Mouse (Mus musculus): ENCODE data around the gene Cpne2. TPM values are rescaled to one million over a fixed set of nuclear protein-coding genes. Genes with fewer than 3 reads are reported as not detected.

The Cpne2 gene
- total and polyA plus RNA-seq, 2 experiments = 5.2 to 20.8 TPM

DNA sequence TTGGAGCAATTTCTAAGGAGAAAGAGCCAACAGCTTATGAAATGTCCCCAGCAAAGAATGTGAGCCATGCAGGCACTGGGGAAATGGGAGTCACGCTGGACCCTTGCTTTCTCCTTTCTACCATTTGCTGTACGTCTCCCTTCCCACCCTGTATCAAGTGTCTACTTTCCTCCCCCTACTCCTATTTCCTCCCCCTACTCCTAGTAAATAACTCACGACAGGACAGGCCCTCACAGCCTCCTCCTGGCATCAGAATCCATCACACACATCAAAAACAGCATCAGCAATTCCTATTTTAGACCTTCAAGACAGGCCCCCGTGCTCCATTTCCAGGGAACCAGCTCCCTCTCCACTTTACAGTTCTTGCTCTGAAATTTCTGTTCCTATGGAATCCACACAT, 58.9 kb downstream of the Cpne2 start:
- H3K9ac ChIP-seq (ENCODE audit: low read depth, low read length) = no peak overlapping the region
- no peak for TF ChIP-seq POLR2A (IDR thresholded peaks at IDR 0.05; ENCODE audit: extremely low read depth, insufficient read depth, low read length)
- TF ChIP-seq CTCF (IDR thresholded peaks at IDR 0.05; ENCODE audit: low read depth, low read length) = no peak

DNA sequence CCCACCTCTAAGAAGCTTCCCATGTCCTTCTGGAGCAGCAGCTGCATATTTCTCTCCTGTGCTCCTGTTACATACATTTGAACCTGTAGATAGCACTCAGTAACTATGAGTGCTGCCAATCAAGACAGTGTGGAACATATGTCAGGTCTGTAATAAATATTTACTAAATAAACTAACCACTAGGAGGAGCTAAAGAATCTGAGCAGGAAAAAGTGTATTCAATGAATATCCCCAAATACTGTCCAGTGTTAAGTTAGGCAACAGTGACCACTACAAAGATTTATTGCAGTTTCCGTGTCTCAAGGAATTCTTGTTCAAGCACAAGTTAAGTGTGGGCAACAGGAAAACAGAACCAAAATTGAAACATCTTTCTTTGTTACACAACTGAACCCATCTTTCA, 61.4 kb downstream of the Cpne2 start:
- Histone ChIP-seq H3K27me3 (ENCODE audit: control insufficient read depth, insufficient read depth, low read length) (no peaks in the 10 kb centered on the region), H3K4me1 (ENCODE audit: control insufficient read depth, insufficient read depth, low read length) (no peaks in the 10 kb centered on the region; the same call in 1 of the 2 replicates), H3K27ac (replicated peaks; ENCODE audit: insufficient read depth, low read depth, low read length) (no peak overlapping the region), H3K36me3 (ENCODE audit: control insufficient read depth, insufficient read depth, low read length) (peaks cover 3% of the 10 kb centered on the region; the same call in 1 of the 2 replicates), H3K9ac (ENCODE audit: low read depth, low read length) (no peak overlapping the region), H3K79me2 (ENCODE audit: control insufficient read depth, insufficient read depth, low read length) (peaks cover 29% of the 10 kb centered on the region), H3K4me3 (ENCODE audit: insufficient read depth, low read depth, low read length) (no peak overlapping the region)
- no peak for TF ChIP-seq POLR2A (IDR thresholded peaks at IDR 0.05; ENCODE audit: extremely low read depth, insufficient read depth, low read length)
- peak; percentile 40; the same call in 1 of the 2 replicates for TF ChIP-seq CTCF (IDR thresholded peaks at IDR 0.05; ENCODE audit: low read depth, low read length)
- peak; percentile 29 for DNase-seq (ENCODE audit: extremely low read depth, low read depth, low spot score)
- 49% methylated on average over 1 of the region's 1 CpGs for WGBS

More for the DNA sequence above, 58.9 kb downstream of the Cpne2 start:
- no peaks in the 10 kb centered on the region; the same call in 1 of the 2 replicates for H3K4me1 ChIP-seq (ENCODE audit: control insufficient read depth, insufficient read depth, low read length)
- H3K36me3 ChIP-seq (ENCODE audit: control insufficient read depth, insufficient read depth, low read length) = peaks cover 17% of the 10 kb centered on the region; the same call in 1 of the 2 replicates
- 82% methylated on average over 4 of the region's 4 CpGs for WGBS
- DNase-seq (ENCODE audit: extremely low read depth, low read depth, low spot score) = no peak
- H3K4me3 ChIP-seq (ENCODE audit: insufficient read depth, low read depth, low read length) = no peak overlapping the region
- no peak overlapping the region for H3K27ac ChIP-seq (replicated peaks; ENCODE audit: insufficient read depth, low read depth, low read length)
- H3K79me2 ChIP-seq (ENCODE audit: control insufficient read depth, insufficient read depth, low read length) = peaks cover 26% of the 10 kb centered on the region
- H3K27me3 ChIP-seq (ENCODE audit: control insufficient read depth, insufficient read depth, low read length) = no peaks in the 10 kb centered on the region

DNA sequence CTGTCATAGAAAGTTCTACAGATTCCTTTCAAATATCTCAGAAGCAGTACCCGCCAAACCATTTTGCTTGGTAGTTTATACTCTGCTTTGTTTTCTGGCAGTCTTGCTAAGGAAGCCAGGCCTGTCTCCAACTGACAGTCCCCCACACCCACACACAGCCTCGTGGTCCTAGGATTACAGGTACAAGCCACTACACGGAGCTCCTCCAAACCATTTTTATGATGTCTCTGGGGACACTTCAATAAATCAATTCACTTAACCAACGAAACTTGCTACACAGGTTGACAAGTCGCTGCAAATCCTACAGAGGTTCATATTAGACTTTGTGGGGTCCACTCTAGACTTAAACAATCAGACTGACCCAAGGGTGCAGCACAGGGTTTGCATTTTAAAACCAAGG, 67.7 kb downstream of the Cpne2 start:
- Histone ChIP-seq H3K27me3 (ENCODE audit: control insufficient read depth, insufficient read depth, low read length) (no peaks in the 10 kb centered on the region), H3K27ac (replicated peaks; ENCODE audit: insufficient read depth, low read depth, low read length) (no peak overlapping the region; the same call in 1 of the 2 replicates), H3K4me3 (ENCODE audit: insufficient read depth, low read depth, low read length) (peak overlapping the region; percentile 89), H3K36me3 (ENCODE audit: control insufficient read depth, insufficient read depth, low read length) (0 out of 2 replicates have a peak, but pooled peaks cover 2% of the 10 kb centered on the region), H3K9ac (ENCODE audit: low read depth, low read length) (peak overlapping the region; percentile 85), H3K4me1 (ENCODE audit: control insufficient read depth, insufficient read depth, low read length) (peaks cover 8% of the 10 kb centered on the region; the same call in 1 of the 2 replicates), H3K79me2 (ENCODE audit: control insufficient read depth, insufficient read depth, low read length) (peaks cover 27% of the 10 kb centered on the region; the same call in 1 of the 2 replicates)
- 12% methylated on average over 5 of the region's 5 CpGs for WGBS
- DNase-seq (ENCODE audit: extremely low read depth, low read depth, low spot score) = peak; percentile 11
- TF ChIP-seq CTCF (IDR thresholded peaks at IDR 0.05; ENCODE audit: low read depth, low read length) = no peak
- TF ChIP-seq POLR2A (IDR thresholded peaks at IDR 0.05; ENCODE audit: extremely low read depth, insufficient read depth, low read length) = no peak

GRCm38 (mm10) chr8:94601034-94601606, 68.3 kb downstream of the Cpne2 start:
- H3K27me3 ChIP-seq (ENCODE audit: control insufficient read depth, insufficient read depth, low read length) = no peaks in the 10 kb centered on the region
- peaks cover 8% of the 10 kb centered on the region; the same call in 1 of the 2 replicates for H3K4me1 ChIP-seq (ENCODE audit: control insufficient read depth, insufficient read depth, low read length)
- H3K27ac ChIP-seq (replicated peaks; ENCODE audit: insufficient read depth, low read depth, low read length) = peak overlapping the region; percentile 77
- WGBS = under 1% methylated on average over 51 of the region's 51 CpGs
- H3K9ac ChIP-seq (ENCODE audit: low read depth, low read length) = peak overlapping the region; percentile 85
- H3K36me3 ChIP-seq (ENCODE audit: control insufficient read depth, insufficient read depth, low read length) = 0 out of 2 replicates have a peak, but pooled peaks cover 2% of the 10 kb centered on the region
- peak; percentile 13 for DNase-seq (ENCODE audit: extremely low read depth, low read depth, low spot score)
- peak overlapping the region; percentile 89 for H3K4me3 ChIP-seq (ENCODE audit: insufficient read depth, low read depth, low read length)
- TF ChIP-seq POLR2A (IDR thresholded peaks at IDR 0.05; ENCODE audit: extremely low read depth, insufficient read depth, low read length) (no peak), CTCF (IDR thresholded peaks at IDR 0.05; ENCODE audit: low read depth, low read length) (no peak)
- peaks cover 24% of the 10 kb centered on the region; the same call in 1 of the 2 replicates for H3K79me2 ChIP-seq (ENCODE audit: control insufficient read depth, insufficient read depth, low read length)

DNA sequence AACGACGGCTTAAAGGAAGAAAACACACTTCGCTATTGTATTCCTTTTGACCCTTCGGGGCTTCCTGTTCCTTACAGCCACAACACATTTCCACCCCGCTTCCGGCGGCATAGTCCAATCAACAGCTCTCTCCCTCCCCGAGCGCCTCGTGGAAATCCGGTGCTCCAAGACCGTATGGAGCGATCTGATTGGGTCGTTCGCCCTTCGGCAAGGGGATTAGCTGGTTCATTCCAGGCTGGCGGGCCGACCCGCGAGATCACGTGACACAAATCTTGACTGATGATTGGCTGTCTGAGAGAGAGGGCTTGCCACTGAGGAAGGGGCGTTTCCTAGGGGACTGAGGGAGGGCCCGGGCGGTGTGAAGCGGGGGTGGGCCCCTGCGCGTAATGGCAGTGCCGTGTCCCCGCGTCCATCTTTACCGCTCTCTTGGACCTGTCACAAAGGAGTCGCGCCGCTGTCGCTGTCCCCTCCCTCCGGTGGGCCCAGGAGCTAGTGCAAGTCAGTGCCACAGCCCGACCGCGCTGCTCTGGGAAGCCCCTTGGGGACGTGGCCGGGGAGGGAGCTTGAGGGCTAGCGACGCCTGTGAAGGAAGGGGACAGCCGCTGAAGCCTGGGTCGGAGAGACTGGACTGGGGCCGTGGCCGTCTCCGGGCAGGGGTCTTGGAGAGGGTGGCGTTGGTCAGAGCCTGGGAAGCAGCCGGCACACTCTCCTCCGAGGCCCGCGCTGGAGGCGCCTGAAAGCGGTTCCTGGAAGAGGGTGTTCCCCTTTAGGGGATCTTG, 69.0 kb downstream of the Cpne2 start, which contains the start of the genes Rspry1 and Fam192a:
Gene Rspry1 (plus strand): TSS at position 331 of the 779 bp plus-strand sequence.
Gene Fam192a (minus strand): TSS at position 391 of the 779 bp plus-strand sequence.
- peak; percentile 99 for DNase-seq (ENCODE audit: extremely low read depth, low read depth, low spot score)
- H3K27me3 ChIP-seq (ENCODE audit: control insufficient read depth, insufficient read depth, low read length) = no peaks in the 10 kb centered on the region
- TF ChIP-seq CTCF (IDR thresholded peaks at IDR 0.05; ENCODE audit: low read depth, low read length) (no peak), POLR2A (IDR thresholded peaks at IDR 0.05; ENCODE audit: extremely low read depth, insufficient read depth, low read length) (peak; percentile 80)

More for the DNA sequence above, 69.0 kb downstream of the Cpne2 start, which contains the start of the genes Rspry1 and Fam192a:
- peaks cover 26% of the 10 kb centered on the region; the same call in 1 of the 2 replicates for H3K79me2 ChIP-seq (ENCODE audit: control insufficient read depth, insufficient read depth, low read length)
- WGBS = under 1% methylated on average over 55 of the region's 55 CpGs
- H3K4me3 ChIP-seq (ENCODE audit: insufficient read depth, low read depth, low read length) = peak within 1 kb of the TSS; percentile 90
- H3K4me1 ChIP-seq (ENCODE audit: control insufficient read depth, insufficient read depth, low read length) = peaks cover 8% of the 10 kb centered on the region; the same call in 1 of the 2 replicates
- peak within 1 kb of the TSS; percentile 95 for H3K9ac ChIP-seq (ENCODE audit: low read depth, low read length)
- 0 out of 2 replicates have a peak, but pooled peaks cover 1% of the 10 kb centered on the region for H3K36me3 ChIP-seq (ENCODE audit: control insufficient read depth, insufficient read depth, low read length)
- H3K27ac ChIP-seq (replicated peaks; ENCODE audit: insufficient read depth, low read depth, low read length) = peak within 1 kb of the TSS; percentile 77
